Mouse (Mus musculus): ENCODE data around the gene Cfc1. TPM values are rescaled to one million over a fixed set of nuclear protein-coding genes. Genes with fewer than 3 reads are reported as not detected.

Cfc1 gene
- not detected in 2 replicates for polyA plus RNA-seq (2021; fragmentation: Nextera tagmentation)
- long read RNA-seq, experiment 1, result 0 reads
- long read RNA-seq, experiment 2, result 0 reads

DNA sequence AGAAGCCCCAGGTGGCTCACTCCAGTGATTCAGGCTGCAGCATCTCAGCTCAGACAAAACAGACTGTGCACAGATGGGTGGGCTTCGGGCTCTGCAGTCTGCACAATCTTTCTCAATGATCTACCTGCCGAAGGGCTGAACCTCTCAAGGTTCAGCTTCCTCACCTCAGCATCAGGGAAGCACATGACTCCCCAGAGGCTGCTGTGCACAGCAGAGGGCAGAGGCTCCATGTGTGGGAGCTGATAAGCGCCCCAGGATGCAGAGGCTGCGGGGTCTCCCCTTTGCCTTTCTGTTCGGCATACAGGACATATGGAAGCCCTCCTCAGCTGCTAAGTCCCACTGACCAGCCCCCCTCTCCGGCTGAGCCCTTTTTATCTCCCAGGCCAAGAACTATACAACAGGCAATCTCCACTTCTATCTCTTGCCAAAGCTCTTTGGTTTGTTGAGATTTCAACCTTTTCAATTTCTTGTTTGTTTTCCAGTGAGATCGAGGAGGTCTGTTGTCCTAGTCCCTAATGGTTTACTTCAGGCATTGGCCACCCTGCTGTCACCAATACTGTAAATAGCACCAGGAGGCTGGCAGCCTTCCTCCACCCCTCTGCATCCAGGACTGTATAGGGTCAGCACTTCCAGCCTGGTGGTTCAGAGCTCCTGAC, at the start of gene Cfc1:
Gene Cfc1 (plus strand): TSS at position 606 of the 656 bp plus-strand sequence.

GRCm38 (mm10) chr1:34560843-34561242, 25.4 kb downstream of the Cfc1 start, which contains the start of gene Prss40:
Gene Prss40 (minus strand): TSS chr1:34560943.

DNA sequence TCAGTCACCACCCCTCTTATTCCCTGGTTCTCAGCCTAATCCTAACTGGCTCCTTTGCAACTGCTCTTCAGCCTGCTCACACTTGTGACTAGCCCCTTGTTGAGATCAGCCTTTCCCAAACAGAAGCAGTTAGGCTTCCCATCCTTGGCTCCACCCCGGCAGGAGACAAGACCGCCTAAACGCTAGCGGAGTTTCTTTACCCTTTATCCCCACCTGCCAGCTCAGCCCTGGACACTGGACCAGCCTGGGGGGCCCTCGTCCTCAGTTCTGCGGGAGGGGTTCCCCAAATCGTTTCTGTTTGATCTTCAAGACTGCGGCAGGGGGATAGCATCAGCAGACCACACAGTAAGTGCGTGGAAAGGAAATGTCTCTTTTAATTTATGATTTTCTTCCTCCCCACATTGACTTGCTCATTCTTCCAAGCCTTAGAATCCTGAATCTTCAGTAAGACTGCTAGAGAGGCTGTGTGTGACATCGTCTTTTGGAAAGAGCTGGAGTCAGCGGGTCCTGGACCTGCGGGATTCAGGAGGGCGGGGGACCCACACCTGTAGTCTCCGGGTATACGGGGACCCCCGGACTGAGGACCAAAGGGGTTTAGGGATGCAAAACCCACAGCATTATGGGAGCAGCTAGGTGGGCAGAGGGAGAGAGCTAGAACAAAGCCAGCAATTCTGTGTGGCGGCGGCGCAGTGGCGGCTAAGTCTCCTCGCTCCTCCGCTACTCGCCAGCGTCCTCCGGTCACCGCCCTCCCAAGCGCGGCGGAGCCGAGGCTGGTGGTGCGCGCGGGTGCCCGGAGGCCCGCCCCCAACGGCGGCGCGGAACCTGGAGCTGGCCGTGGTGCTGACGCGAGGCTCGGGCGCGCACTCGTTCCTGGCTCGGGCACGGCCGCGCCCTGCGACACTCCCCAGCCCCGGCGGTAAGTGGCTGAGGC, 43.7 kb downstream of the Cfc1 start, which contains the start of gene Amer3:
Gene Amer3 (plus strand): TSS at position 807 of the 931 bp plus-strand sequence.

Other genes starting within 250 kb of the Cfc1 start
- gene Ccdc115, start 96.0 kb upstream of the Cfc1 start, polyA plus RNA-seq (2021; fragmentation: Nextera tagmentation), result 26.1 and 29.9 TPM in 2 replicates
- gene Imp4, start 95.8 kb upstream of the Cfc1 start, polyA plus RNA-seq (2021; fragmentation: Nextera tagmentation), result 23.6 and 33.1 TPM in 2 replicates
- gene Ptpn18, start 75.9 kb upstream of the Cfc1 start, polyA plus RNA-seq (2021; fragmentation: Nextera tagmentation), result 13.8 and 16.4 TPM in 2 replicates
- not detected in 2 replicates for gene Prss39, start 37.2 kb upstream of the Cfc1 start, polyA plus RNA-seq (2021; fragmentation: Nextera tagmentation)
- not detected in 2 replicates for gene Prss40, start 25.3 kb downstream of the Cfc1 start, polyA plus RNA-seq (2021; fragmentation: Nextera tagmentation)
- 3.5 and 5.5 TPM in 2 replicates for gene Amer3, start 44.0 kb downstream of the Cfc1 start, polyA plus RNA-seq (2021; fragmentation: Nextera tagmentation)